Mouse (Mus musculus) neural tube, embryonic 11.5 days (tissue): ENCODE results near the gene Mid1ip1. TPM values are rescaled to one million over a fixed set of nuclear protein-coding genes. Genes with fewer than 3 reads are reported as not detected.

Source experiments
- ATAC-seq: fragments of 200-750 bp; cut with Nextera tagmentation; 2 replicates; pipeline ENCODE4 v1.8.0; 2017; ENCODE audit warnings: moderate number of reproducible peaks, mild to moderate bottlenecking, moderate TSS enrichment, moderate library complexity; ENCODE audit not compliant: insufficient read depth, low FRiP score, low TSS enrichment
- DNase-seq: peaks from one replicate; pipeline ENCODE4 v3.0.0-alpha.2; 2015; ENCODE audit warnings: low spot score
- H3K27ac ChIP-seq: fragments of 300-500 bp; sonication (generic); 2 replicates; pipeline ENCODE4 v1.5.1; 2014; ENCODE audit warnings: low read depth, mild to moderate bottlenecking, low read length
- H3K27me3 ChIP-seq: fragments of 300-500 bp; sonication (generic); 2 replicates; pipeline ENCODE4 v1.6.1; 2014; ENCODE audit warnings: mild to moderate bottlenecking, low read length, mixed read lengths; ENCODE audit not compliant: control insufficient read depth, insufficient read depth
- H3K36me3 ChIP-seq: fragments of 300-500 bp; sonication (generic); 2 replicates; pipeline ENCODE4 v1.6.1; 2014; ENCODE audit warnings: mild to moderate bottlenecking, low read length, moderate library complexity, mixed read lengths; ENCODE audit not compliant: control insufficient read depth, insufficient read depth
- H3K4me1 ChIP-seq: fragments of 300-500 bp; sonication (generic); 2 replicates; pipeline ENCODE4 v1.6.1; 2014; ENCODE audit warnings: low read length, mixed read lengths; ENCODE audit not compliant: control insufficient read depth, insufficient read depth
- H3K4me2 ChIP-seq: fragments of 300-500 bp; sonication (generic); 2 replicates; pipeline ENCODE4 v1.6.1; 2014; ENCODE audit warnings: low read depth, mild to moderate bottlenecking, moderate library complexity
- H3K4me3 ChIP-seq: fragments of 300-500 bp; sonication (generic); 2 replicates; pipeline ENCODE4 v1.5.1; 2014; ENCODE audit warnings: low read depth, low read length
- H3K9ac ChIP-seq: fragments of 300-500 bp; sonication (generic); 2 replicates; pipeline ENCODE4 v1.6.1; 2014; ENCODE audit warnings: mild to moderate bottlenecking, low read length
- H3K9me3 ChIP-seq: fragments of 300-500 bp; sonication (generic); 2 replicates; pipeline ENCODE4 v1.6.1; 2016; ENCODE audit warnings: low read length; ENCODE audit not compliant: control insufficient read depth
- WGBS: fragments of 180-500 bp; shearing (Covaris S2); extraction: QIAGEN DNeasy Blood & Tissue Kit; methylation state at CpG from one replicate; pipeline ENCODE4 v1.1.7; 2014; 5-methylcytosine and 5-hydroxymethylcytosine counted together
- polyA plus RNA-seq: library from polyadenylated mRNA; unstranded; fragments of >200 nt; fragmentation: Nextera tagmentation; extraction: Ambion mirVana; gene quantifications from 2 replicates; pipeline ENCODE4 v1.2.1, GENCODE M21; 2014

Gene Mid1ip1
- polyA plus RNA-seq, 1 experiment from 2014 or later: 42.6 TPM

DNA sequence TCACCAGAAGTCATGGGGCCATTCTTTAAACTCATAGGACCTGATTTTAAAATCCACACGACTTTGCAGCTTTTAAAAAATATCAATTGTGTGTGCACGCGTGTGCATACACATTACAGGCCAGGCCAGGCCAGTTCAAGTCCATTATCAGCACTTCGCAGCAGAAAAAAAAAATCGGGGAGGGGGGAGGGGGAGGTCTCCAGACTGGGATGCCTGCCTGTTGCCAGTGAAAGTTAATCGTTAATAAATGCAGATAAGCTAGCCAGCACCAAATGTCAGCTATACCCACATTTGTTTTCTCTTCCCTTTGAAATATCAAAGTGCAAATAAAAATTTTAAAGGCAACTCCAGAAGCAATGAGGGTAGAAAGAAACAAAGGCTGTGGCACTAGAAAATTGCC lies 5.6 kb downstream of the Mid1ip1 start:
- no peak for ATAC-seq
- H3K27me3 ChIP-seq: no peaks in the 10 kb centered on the region
- 44% methylated on average over 6 of the region's 6 CpGs for WGBS
- H3K4me2 ChIP-seq: no peak overlapping the region
- H3K9ac ChIP-seq: no peak overlapping the region
- H3K4me3 ChIP-seq: no peak overlapping the region
- no peak overlapping the region for H3K27ac ChIP-seq
- H3K4me1 ChIP-seq: no peaks in the 10 kb centered on the region
- H3K9me3 ChIP-seq: no peaks in the 10 kb centered on the region
- no peaks in the 10 kb centered on the region for H3K36me3 ChIP-seq
- DNase-seq: no peak

DNA sequence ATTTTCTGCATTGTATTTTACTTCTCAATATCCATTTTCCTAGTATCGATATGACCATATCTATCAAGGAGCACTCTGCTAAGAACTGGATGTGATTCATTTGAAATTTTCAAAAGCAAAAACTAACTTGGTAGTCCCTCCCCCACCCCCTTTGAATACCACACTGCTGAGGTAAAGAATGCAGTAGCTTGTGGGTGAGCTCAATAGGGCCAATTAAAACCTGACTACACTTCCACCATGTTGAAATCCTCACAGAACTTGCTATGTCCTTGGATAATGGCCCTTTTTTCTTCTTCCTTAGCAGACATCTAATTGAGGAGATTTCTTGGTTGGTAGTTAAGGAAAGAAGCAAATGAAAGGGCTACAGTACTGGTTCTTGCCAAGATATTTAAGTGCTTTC lies 9.8 kb downstream of the Mid1ip1 start:
- no peaks in the 10 kb centered on the region for H3K36me3 ChIP-seq
- no peak overlapping the region for H3K9ac ChIP-seq
- H3K27me3 ChIP-seq: no peaks in the 10 kb centered on the region
- H3K4me1 ChIP-seq: no peaks in the 10 kb centered on the region
- ATAC-seq: no peak
- no peaks in the 10 kb centered on the region for H3K9me3 ChIP-seq
- no peak overlapping the region for H3K4me2 ChIP-seq
- DNase-seq: no peak
- H3K4me3 ChIP-seq: no peak overlapping the region
- 88% methylated on average over 1 of the region's 1 CpGs for WGBS
- H3K27ac ChIP-seq: no peak overlapping the region

DNA sequence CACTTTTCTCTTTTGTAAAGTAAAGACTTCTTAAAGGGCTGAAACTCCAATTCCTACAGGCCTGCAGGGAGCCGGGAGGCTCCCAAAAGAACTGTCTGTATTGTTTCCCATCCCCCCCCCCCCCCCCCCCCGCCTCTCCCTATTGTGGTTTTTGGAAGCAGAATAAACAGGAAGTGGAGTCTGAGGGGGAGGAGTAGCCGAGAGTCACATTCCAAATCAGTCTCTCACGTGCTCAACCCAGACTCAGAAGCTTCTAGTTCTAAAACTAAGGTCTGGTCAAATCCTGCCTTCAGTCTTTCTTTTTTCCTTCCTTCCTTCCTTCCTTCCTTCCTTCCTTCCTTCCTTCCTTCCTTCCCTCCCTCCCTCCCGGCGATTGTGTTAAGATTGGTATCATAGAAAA lies 14.7 kb downstream of the Mid1ip1 start:
- no peak overlapping the region for H3K4me2 ChIP-seq
- DNase-seq: no peak
- no peak for ATAC-seq
- H3K36me3 ChIP-seq: no peaks in the 10 kb centered on the region
- no peaks in the 10 kb centered on the region for H3K27me3 ChIP-seq
- no peak overlapping the region for H3K4me3 ChIP-seq
- H3K9me3 ChIP-seq: no peaks in the 10 kb centered on the region
- H3K9ac ChIP-seq: no peak overlapping the region
- WGBS: 34% methylated on average over 5 of the region's 6 CpGs
- no peak overlapping the region for H3K27ac ChIP-seq
- no peaks in the 10 kb centered on the region for H3K4me1 ChIP-seq

DNA sequence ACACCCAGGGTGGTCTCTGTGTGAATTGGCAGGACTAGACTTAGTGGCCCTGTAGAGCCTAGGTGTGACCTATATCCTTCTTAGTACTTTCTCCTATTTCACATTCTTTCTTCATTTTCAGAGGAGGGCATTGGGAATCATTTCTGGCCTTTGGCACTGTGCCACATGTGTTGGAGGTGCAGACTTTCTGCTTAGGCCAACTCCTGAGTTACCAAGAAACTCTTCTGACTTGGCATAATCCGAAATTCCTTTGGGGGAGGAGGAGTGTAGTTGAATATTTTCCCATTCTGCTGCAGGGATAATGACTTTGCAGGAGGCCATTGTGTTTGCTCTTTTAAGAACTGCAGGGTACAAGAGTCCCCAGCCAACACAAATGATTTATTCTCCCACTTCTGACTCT lies 19.6 kb downstream of the Mid1ip1 start:
- WGBS: 12% methylated on average over 1 of the region's 1 CpGs
- no peak for DNase-seq

DNA sequence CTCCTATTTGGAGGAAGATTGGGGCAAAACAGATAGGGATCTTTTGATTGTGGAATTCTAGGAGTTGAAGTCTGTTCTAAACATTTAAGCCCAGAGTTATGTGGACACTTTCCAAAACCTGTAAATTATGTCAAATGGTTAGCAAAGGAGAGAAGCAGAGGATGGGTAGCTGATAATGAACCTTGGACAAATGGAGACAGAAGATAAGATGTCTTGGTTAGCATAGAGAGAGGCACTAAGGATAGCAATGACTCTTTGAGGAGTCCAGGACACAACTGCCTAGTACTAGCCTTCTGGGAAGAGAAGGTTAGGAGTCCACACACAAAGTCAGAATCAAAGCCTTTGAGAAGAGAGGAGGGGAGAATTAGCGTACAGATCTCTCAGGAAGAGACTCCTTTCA lies 20.1 kb downstream of the Mid1ip1 start:
- Histone ChIP-seq H3K4me2 (no peak overlapping the region), H3K27ac (no peak overlapping the region), H3K36me3 (no peaks in the 10 kb centered on the region), H3K9ac (no peak overlapping the region), H3K4me1 (no peaks in the 10 kb centered on the region), H3K9me3 (no peaks in the 10 kb centered on the region), H3K27me3 (no peaks in the 10 kb centered on the region), H3K4me3 (no peak overlapping the region)
- 40% methylated on average over 1 of the region's 1 CpGs for WGBS
- ATAC-seq (no peak), DNase-seq (no peak)

More for the DNA sequence above, 19.6 kb downstream of the Mid1ip1 start:
- Histone ChIP-seq H3K27me3 (no peaks in the 10 kb centered on the region), H3K4me1 (no peaks in the 10 kb centered on the region), H3K36me3 (no peaks in the 10 kb centered on the region), H3K4me3 (no peak overlapping the region), H3K4me2 (no peak overlapping the region), H3K27ac (no peak overlapping the region), H3K9ac (no peak overlapping the region), H3K9me3 (no peaks in the 10 kb centered on the region)
- no peak for ATAC-seq

DNA sequence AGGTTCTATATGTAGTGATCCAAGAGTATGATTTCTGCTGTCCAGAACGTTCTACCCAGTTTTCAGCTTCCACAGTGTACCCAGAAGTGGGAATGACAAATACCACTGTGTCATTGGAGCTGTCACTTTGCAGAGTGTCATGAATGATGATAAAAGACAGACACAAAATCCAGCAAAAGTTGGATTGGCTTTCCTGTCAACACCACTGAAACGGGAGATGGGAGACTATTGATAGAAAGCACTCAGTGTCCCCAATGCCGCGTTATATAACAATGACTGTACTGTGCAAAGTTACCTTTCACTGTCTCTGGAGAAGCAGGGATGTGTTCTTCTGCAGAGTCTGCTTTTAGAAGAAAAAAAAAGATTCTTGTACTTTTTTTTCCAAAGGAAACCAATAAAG lies 44.1 kb downstream of the Mid1ip1 start:
- 85% methylated on average over 4 of the region's 4 CpGs for WGBS
- H3K9ac ChIP-seq: no peak overlapping the region
- no peak overlapping the region for H3K4me2 ChIP-seq
- no peak for ATAC-seq
- no peaks in the 10 kb centered on the region for H3K4me1 ChIP-seq
- no peak for DNase-seq
- no peak overlapping the region for H3K27ac ChIP-seq
- H3K27me3 ChIP-seq: no peaks in the 10 kb centered on the region
- H3K4me3 ChIP-seq: no peak overlapping the region
- H3K9me3 ChIP-seq: no peaks in the 10 kb centered on the region
- no peaks in the 10 kb centered on the region for H3K36me3 ChIP-seq

DNA sequence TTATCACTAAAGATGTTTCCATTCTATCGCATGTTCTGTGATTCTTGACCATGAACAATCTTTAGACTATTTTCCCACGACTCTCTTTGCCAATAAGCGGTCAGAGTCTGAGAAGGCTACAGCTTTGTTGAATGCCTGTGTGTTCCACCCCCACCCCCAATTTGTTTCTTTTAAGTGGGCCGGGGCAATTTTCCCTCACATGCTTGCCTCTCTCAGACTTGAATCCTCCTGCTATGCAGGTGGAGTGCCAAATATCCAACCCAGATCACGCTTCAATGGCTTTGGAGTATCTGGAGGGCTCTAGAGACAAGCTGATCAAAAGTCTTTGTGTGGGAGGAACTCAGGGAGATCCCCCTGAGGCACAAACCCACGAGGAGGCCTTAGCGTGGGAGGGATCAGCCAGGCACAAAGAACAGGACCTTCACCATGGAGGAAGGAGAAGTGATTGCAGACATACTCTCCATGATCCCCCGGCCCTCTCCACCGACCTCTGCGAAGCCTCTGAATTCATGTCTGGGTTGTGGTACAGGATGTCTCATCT lies 48.7 kb downstream of the Mid1ip1 start:
- WGBS: 75% methylated on average over 10 of the region's 10 CpGs
- Histone ChIP-seq H3K4me2 (no peak overlapping the region), H3K9ac (no peak overlapping the region), H3K27ac (no peak overlapping the region), H3K9me3 (no peaks in the 10 kb centered on the region), H3K4me1 (no peaks in the 10 kb centered on the region), H3K4me3 (no peak overlapping the region), H3K27me3 (no peaks in the 10 kb centered on the region), H3K36me3 (no peaks in the 10 kb centered on the region)
- DNase-seq (no peak), ATAC-seq (no peak)

Other genes with a start within 250 kb of the Mid1ip1 start
- 103 and 119 TPM in 2 replicates for gene Tspan7, start 229.9 kb upstream of the Mid1ip1 start, polyA plus RNA-seq